Mouse (Mus musculus) erythroblast, embryonic 14.5 days (primary cell): ENCODE measurements at regions not wholly inside any gene's neighbourhood (a gene's known extent, or its start where the extent isn't known, plus 50 kb on each side); places are given as distances from the start of the nearest gene placed in this dataset.

ENCODE experiments used
- GATA1 ChIP-seq: IDR thresholded peaks from 2 replicates; pipeline ENCODE4 v1.6.1; 2012; ENCODE audit warnings: low read length, inconsistent platforms, mixed read lengths
- TAL1 ChIP-seq: IDR thresholded peaks from 3 replicates; pipeline ENCODE4 v1.6.1; 2012; ENCODE audit warnings: low read length, inconsistent platforms, mixed read lengths

DNA sequence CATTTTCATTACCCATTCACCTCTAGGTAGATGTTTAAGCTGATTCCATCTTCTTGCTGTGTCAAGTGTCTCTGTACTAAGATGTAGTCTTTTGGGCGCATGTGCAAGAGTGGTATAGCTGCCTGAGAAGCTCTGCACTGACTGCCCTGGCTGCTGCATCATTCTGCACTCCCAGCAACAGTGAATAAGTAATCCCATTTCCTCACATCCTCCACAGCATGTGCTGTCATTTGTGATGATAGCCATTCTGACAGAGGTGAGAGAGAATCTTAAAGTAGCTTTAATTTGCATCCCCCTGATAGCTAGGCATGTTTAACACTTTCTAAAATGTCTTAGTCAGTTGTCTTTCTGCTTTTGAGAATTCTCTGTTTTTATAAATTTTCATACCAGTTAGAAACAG is 1240.5 kb downstream of the 9330182O14Rik start:
- TF ChIP-seq TAL1 (no peak), GATA1 (no peak)
